Mouse (Mus musculus) mouse trophoblast stem cell (cell line): ENCODE measurements around the gene Nlrp3.

ENCODE experiments used
- in situ Hi-C, 2 experiments: fragments of 300-500 bp; cut with MseI, MboI; formaldehyde crosslinking; loops; 2 replicates in 1 of 2; 3 replicates in 1 of 2; pipeline ENCODE4 v1.15.1; 2025

The Nlrp3 gene

DNA sequence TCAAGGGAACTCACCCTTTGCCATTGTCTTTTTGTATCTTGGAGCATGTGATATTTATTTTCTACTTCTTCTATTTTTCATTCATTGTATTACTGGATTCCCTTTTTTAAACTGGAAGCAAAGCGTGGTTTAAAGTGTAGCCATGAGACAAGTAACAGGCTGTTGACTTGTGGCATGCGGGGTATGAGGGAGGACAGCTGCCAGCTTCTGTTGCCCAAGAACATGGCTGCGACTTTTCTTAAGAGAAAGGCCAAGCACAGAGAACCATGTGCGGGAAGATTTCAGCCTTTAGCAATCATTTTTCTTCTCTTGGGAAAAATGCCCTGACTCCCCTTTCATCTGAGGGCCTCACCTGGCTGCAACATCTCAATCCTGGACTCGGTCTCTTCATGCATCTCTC lies 70.3 kb downstream of the Nlrp3 start:
- in situ Hi-C loops, result no loop called here

- in situ Hi-C loops, result no loop called here
These were observed 72.8 kb downstream of the Nlrp3 start for GRCm38 (mm10) chr11:59614120-59614519.
